Mouse (Mus musculus) heart, postnatal 36 days (tissue): ENCODE data around the gene Itga2b. TPM values are rescaled to one million over a fixed set of nuclear protein-coding genes. Genes with fewer than 3 reads are reported as not detected.
"Not testable (repeated sequence)": the region's sequence is repeated elsewhere in the genome, so short reads cannot be mapped to it uniquely, and the experiment has no call there.

Experiments used
- DNase-seq, 2 experiments: peaks; one replicate each; pipeline ENCODE4 v3.0.0; 2021 to 2022
- intact Hi-C: fragments of 180-260 bp; cut with DNase I; formaldehyde crosslinking; loops from one replicate; pipeline ENCODE4 v1.15.1; 2025
- total RNA-seq, 2 experiments: library from RNA; stranded (reverse); gene quantifications; 2 replicates each; pipeline ENCODE4 v1.2.3; 2021

Itga2b gene
- total RNA-seq, 2 experiments from 2014 or later = 3.1 to 3.8 TPM

DNA sequence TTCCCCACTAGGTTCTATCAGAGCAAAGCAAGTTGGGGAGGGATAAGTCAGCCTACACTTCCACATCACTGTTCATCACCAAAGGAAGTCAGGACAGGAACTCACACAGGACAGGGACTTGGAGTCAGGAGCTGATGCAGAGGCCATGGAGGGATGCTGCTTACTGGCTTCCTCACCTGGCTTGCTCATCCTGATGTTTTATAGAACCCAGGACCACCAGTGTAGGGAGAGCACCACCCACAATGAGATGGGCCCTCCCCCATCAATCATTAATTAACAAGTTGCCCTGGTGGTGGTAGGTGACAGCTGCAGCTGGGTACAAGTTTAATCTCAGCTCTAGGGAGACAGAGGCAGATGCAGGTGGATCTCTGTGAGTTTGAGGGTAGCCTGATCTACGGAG, 52.8 kb downstream of the Itga2b start:
- DNase-seq = no peak
- intact Hi-C loops = no loop called here

- intact Hi-C loops = no loop called here
- no peak for DNase-seq
These were observed 54.7 kb downstream of the Itga2b start for GRCm38 (mm10) chr11:102415034-102415802.

- intact Hi-C loops = loop anchor here (1.0 kb wide), 1 partner anchor 15 kb away; no protein-coding TSS in a partner anchor
- DNase-seq = no peak
These were observed 56.9 kb downstream of the Itga2b start for GRCm38 (mm10) chr11:102413059-102413458.

GRCm38 (mm10) chr11:102411704-102412103, 58.2 kb downstream of the Itga2b start:
- DNase-seq = peak; percentile 91 to 95
- intact Hi-C loops = loop anchor here (1.0 kb wide), 1 partner anchor 102 kb away; no protein-coding TSS in a partner anchor

GRCm38 (mm10) chr11:102411061-102411460, 58.9 kb downstream of the Itga2b start:
- intact Hi-C loops = loop anchor here (1.0 kb wide), 1 partner anchor 102 kb away; no protein-coding TSS in a partner anchor
- no peak for DNase-seq

DNA sequence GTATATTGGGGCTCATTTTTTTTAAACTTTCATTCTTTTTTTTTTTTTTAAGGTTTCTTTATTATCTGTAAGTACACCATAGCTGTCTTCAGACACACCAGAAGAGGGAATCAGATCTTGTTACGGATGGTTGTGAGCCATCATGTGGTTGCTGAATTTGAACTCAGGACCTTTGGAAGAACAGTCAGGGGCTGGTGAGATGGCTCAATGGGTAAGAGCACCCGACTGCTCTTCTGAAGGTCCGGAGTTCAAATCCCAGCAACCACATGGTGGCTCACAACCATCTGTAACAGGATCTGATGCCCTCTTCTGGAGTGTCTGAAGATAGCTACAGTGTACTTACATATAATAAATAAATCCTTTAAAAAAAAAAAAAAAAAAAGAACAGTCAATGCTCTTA, 59.6 kb downstream of the Itga2b start:
- intact Hi-C loops, DNase-seq: not testable (repeated sequence)

DNA sequence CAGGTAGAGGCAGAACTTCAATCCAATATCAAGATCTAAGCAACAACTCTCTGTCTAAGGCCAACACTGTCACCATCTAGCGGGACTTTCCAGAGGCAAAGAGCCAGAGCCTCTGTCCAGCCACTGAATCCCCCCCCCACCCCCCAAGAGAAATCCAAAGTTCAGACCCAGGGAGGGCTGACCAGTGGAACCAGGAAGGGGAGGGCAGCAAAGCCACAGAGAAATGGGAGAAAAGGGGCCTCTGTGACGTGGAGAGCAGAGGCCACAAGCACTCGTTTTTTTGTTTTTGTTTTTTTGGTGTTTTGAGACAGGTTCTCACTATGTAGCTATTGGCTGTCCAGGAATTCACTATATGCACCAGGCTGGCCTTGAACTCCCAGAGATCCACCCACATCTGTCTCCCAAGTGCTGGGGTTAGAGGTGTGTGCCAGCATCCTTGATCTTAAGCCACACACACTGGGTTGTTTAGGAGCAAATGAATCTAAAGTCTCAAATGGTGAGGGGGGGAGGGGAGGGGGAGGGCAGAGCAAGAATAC, 60.1 kb downstream of the Itga2b start:
- intact Hi-C loops = no loop called here
- DNase-seq = no peak

GRCm38 (mm10) chr11:102408888-102409794, 60.8 kb downstream of the Itga2b start:
- intact Hi-C loops = no loop called here
- DNase-seq = no peak

DNA sequence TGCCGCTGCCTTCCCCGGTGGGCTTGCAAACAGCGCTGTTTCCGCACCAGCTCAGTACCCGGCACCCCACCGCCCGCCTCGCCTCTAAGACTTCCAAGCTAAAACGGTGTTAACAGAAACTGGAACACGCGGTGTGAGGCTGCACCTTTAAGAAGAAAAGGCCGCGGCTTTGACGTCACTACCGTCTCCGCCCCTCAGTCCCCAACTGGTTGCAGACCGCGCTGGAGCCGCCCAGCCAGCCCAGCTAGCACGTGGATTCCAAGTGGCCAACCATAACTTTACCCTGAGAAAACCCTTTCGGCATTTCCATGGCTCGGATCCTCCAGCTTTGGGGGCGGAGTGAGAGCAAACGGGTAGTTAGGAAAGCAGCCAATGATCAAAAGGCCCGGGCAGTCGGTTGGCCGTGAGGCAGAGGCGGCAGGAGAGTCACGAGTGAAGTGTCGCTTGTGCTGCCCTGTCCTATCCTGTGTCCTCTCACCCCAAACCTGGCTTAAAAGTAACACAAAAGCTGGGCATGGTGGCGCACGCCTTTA, 61.5 kb downstream of the Itga2b start:
- intact Hi-C loops = no loop called here
- peak; percentile 95 to 97 for DNase-seq

DNA sequence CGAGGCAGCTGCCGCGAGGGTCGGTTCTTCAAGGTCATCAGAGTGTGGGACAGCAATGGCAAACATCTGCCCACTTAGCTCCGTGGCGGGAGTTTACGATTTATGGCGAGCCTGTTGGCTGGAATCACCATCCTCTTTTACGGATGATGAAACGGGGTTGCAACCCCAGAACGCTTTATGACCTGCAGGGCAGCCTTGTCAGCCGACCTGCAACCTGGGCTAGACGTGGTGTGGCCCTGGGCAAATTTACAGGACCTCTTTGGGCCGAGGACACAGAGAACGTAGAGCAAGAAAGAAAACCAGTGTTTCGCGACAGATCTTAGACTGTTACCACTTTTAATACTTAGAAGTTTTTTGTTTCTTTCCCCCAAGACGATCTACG, 62.1 kb downstream of the Itga2b start, which contains the start of gene Slc25a39:
TSS of gene Slc25a39 (minus strand) at position 113 of the 382 bp plus-strand sequence.
- DNase-seq = no peak

GRCm38 (mm10) chr11:102406900-102407833, 62.8 kb downstream of the Itga2b start:
- intact Hi-C loops = loop anchor here (1.0 kb wide), 2 partner anchors 87 to 91 kb away; no protein-coding TSS in a partner anchor
- DNase-seq = peak; percentile 94 to 96

More for the DNA sequence above, 62.1 kb downstream of the Itga2b start, which contains the start of gene Slc25a39:
- intact Hi-C loops = loop anchor here (1.0 kb wide), 1 partner anchor 92 kb away; no protein-coding TSS in a partner anchor

- no peak for DNase-seq
- intact Hi-C loops = loop anchor here (1.0 kb wide), 1 partner anchor 86 kb away; no protein-coding TSS in a partner anchor
These were observed 63.5 kb downstream of the Itga2b start for GRCm38 (mm10) chr11:102406401-102406800.

GRCm38 (mm10) chr11:102405544-102406285, 64.2 kb downstream of the Itga2b start:
- intact Hi-C loops = loop anchor here (1.0 kb wide), 1 partner anchor 85 kb away; no protein-coding TSS in a partner anchor

GRCm38 (mm10) chr11:102404161-102405010, 65.5 kb downstream of the Itga2b start:
- DNase-seq = no peak
- intact Hi-C loops = no loop called here

More at GRCm38 (mm10) chr11:102405544-102406285, 64.2 kb downstream of the Itga2b start:
- no peak for DNase-seq

DNA sequence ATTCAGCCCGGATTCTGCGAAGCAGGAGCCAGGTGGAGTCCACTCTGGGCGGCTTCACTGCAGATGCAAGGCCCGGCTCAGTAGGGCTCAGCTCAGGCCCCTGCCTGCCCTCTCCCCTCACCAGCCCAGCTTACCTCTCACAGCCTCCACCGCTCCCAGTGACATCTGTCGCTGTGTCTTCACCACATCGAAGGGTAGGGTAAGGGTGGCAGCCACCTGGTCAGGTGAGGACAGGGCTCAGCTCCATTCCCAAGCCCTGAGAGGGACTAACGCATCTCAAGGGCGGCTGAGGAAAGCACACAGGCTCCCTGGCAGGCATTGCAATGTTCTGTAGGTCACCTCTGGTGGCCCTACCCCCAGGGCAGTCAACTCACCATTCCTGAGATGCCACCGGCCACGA, 66.3 kb downstream of the Itga2b start:
- no peak for DNase-seq
- intact Hi-C loops = no loop called here
